Mouse (Mus musculus): Measurements from ENCODE around the gene Lce1l. TPM values are rescaled to one million over a fixed set of nuclear protein-coding genes. Genes with fewer than 3 reads are reported as not detected.
"Not testable (repeated sequence)": the region's sequence is repeated elsewhere in the genome, so short reads cannot be mapped to it uniquely, and the experiment has no call there.

Lce1l gene
- not detected for total RNA-seq (2021)
- long read RNA-seq, experiment 1, partial matches to known transcripts, result 0 of 4 reads
- long read RNA-seq, experiment 1, other reads (novel, unspliced or antisense), result 0 of 4 reads
- long read RNA-seq, experiment 2, result 0 reads

GRCm38 (mm10) chr3:92851186-92851585 is at the start of gene Lce1l:
Gene Lce1l (minus strand): TSS chr3:92851286.
- no peak for DNase-seq (ENCODE audit: low spot score in 2 of 2)

GRCm38 (mm10) chr3:92894489-92894888 is 43.4 kb upstream of the Lce1l start:
- DNase-seq (ENCODE audit: low spot score in 2 of 2), result no peak

- no peak for DNase-seq (ENCODE audit: low spot score in 2 of 2)
Observed at GRCm38 (mm10) chr3:92894063-92894462, 43.0 kb upstream of the Lce1l start.

- DNase-seq (ENCODE audit: low spot score in 2 of 2), result no peak
Observed at GRCm38 (mm10) chr3:92874180-92874579, 23.1 kb upstream of the Lce1l start.

- DNase-seq (ENCODE audit: low spot score in 2 of 2), result no peak
Observed at GRCm38 (mm10) chr3:92870116-92870515, 19.0 kb upstream of the Lce1l start, which contains the start of gene 2310050C09Rik. Gene 2310050C09Rik (minus strand): TSS chr3:92870216.

- DNase-seq (ENCODE audit: low spot score in 2 of 2), result no peak
Observed at GRCm38 (mm10) chr3:92827108-92827507, 24.0 kb downstream of the Lce1l start, which contains the start of gene Kprp. Gene Kprp (minus strand): TSS chr3:92827247.

- DNase-seq (ENCODE audit: low spot score in 2 of 2), result no peak
Observed at GRCm38 (mm10) chr3:92825808-92826207, 25.3 kb downstream of the Lce1l start.

GRCm38 (mm10) chr3:92816036-92816435 is 35.0 kb downstream of the Lce1l start:
- not testable (repeated sequence) for DNase-seq (ENCODE audit: low spot score in 2 of 2)

- DNase-seq (ENCODE audit: low spot score in 2 of 2), result no peak
Observed at GRCm38 (mm10) chr3:92815581-92815980, 35.5 kb downstream of the Lce1l start.

GRCm38 (mm10) chr3:92807791-92808190 is 43.3 kb downstream of the Lce1l start, which contains the start of gene Lce1k:
Gene Lce1k (minus strand): TSS chr3:92807891.
- DNase-seq (ENCODE audit: low spot score in 2 of 2), result no peak

Other genes with a start within 250 kb of the Lce1l start
- not detected for gene 2210017I01Rik, start 243.8 kb downstream of the Lce1l start, total RNA-seq (2021)
- gene Lce6a, start 229.6 kb downstream of the Lce1l start, total RNA-seq (2021), result not detected
- not detected for gene Lce1a1, start 203.0 kb downstream of the Lce1l start, total RNA-seq (2021)
- not detected for gene Lce1b, start 194.4 kb downstream of the Lce1l start, total RNA-seq (2021)
- gene Lce1a2, start 181.0 kb downstream of the Lce1l start, total RNA-seq (2021), result not detected
- gene Lce1c, start 172.0 kb downstream of the Lce1l start, total RNA-seq (2021), result under 1 TPM in 1 of 2 experiments, not detected in 1; 0.39 TPM
- gene Lce1d, start 164.1 kb downstream of the Lce1l start, total RNA-seq (2021), result not detected
- gene Lce1e, start 142.2 kb downstream of the Lce1l start, total RNA-seq (2021), result not detected
- gene Lce1f, start 130.9 kb downstream of the Lce1l start, total RNA-seq (2021), result not detected
- gene Gm38119, start 112.2 kb downstream of the Lce1l start, total RNA-seq (2021), result not detected
- not detected for gene Lce1g, start 98.9 kb downstream of the Lce1l start, total RNA-seq (2021)
- not detected for gene Lce1h, start 86.2 kb downstream of the Lce1l start, total RNA-seq (2021)
- not detected for gene Lce1i, start 72.4 kb downstream of the Lce1l start, total RNA-seq (2021)
- not detected for gene Lce1j, start 60.8 kb downstream of the Lce1l start, total RNA-seq (2021)
- gene Lce1k, start 43.4 kb downstream of the Lce1l start, total RNA-seq (2021), result not detected
- gene Kprp, start 24.0 kb downstream of the Lce1l start, total RNA-seq (2021), result under 1 TPM in 1 of 2 experiments, not detected in 1; 0.13 TPM
- not detected for gene 2310050C09Rik, start 18.9 kb upstream of the Lce1l start, total RNA-seq (2021)
- not detected for gene Lce3a, start 74.9 kb upstream of the Lce1l start, total RNA-seq (2021)
- not detected for gene Lce3b, start 81.7 kb upstream of the Lce1l start, total RNA-seq (2021)
- gene Lce3c, start 93.2 kb upstream of the Lce1l start, total RNA-seq (2021), result not detected
- not detected for gene Lce3d, start 106.1 kb upstream of the Lce1l start, total RNA-seq (2021)
- not detected for gene Lce3e, start 115.8 kb upstream of the Lce1l start, total RNA-seq (2021)
- not detected for gene Lce3f, start 140.9 kb upstream of the Lce1l start, total RNA-seq (2021)
- gene Crct1, start 164.4 kb upstream of the Lce1l start, total RNA-seq (2021), result under 1 TPM in 1 of 2 experiments, not detected in 1; 0.52 TPM
- under 1 TPM in 1 of 2 experiments, not detected in 1; 0.62 TPM for gene Lce1m, start 167.8 kb upstream of the Lce1l start, total RNA-seq (2021)
- gene Gm4858, start 217.5 kb upstream of the Lce1l start, total RNA-seq (2021), result not detected

Data from gastrocnemius, postnatal 4 days (tissue).